Mouse (Mus musculus) heart, embryonic 13.5 days (tissue): ENCODE results near the gene Kcnk7. TPM values are rescaled to one million over a fixed set of nuclear protein-coding genes. Genes with fewer than 3 reads are reported as not detected.

Experiments
- ATAC-seq: fragments of 200-750 bp; cut with Nextera tagmentation; 2 replicates; pipeline ENCODE4 v1.8.0; 2017; ENCODE audit warnings: moderate TSS enrichment; ENCODE audit not compliant: insufficient number of reproducible peaks, low FRiP score, low TSS enrichment; ENCODE audit errors: extremely low read depth
- H3K27ac ChIP-seq: fragments of 300-500 bp; sonication (generic); replicated peaks from 2 replicates; pipeline ENCODE4 v1.5.1; 2015; ENCODE audit warnings: moderate library complexity, mild to moderate bottlenecking, inconsistent platforms
- H3K27me3 ChIP-seq: fragments of 300-500 bp; sonication (generic); replicated peaks from 2 replicates; pipeline ENCODE4 v1.6.1; 2015; ENCODE audit warnings: mild to moderate bottlenecking, inconsistent platforms
- H3K36me3 ChIP-seq: fragments of 300-500 bp; sonication (generic); 2 replicates; pipeline ENCODE4 v1.6.1; 2015; ENCODE audit warnings: mild to moderate bottlenecking, inconsistent platforms
- H3K4me1 ChIP-seq: fragments of 300-500 bp; sonication (generic); 2 replicates; pipeline ENCODE4 v1.6.1; 2015; ENCODE audit warnings: inconsistent platforms
- H3K4me2 ChIP-seq: fragments of 300-500 bp; sonication (generic); 2 replicates; pipeline ENCODE4 v1.6.1; 2015; ENCODE audit warnings: inconsistent platforms, mild to moderate bottlenecking, moderate library complexity
- H3K4me3 ChIP-seq: fragments of 300-500 bp; sonication (generic); 2 replicates; pipeline ENCODE4 v1.5.1; 2015; ENCODE audit warnings: moderate library complexity, mild to moderate bottlenecking, inconsistent platforms
- H3K9ac ChIP-seq: fragments of 300-500 bp; sonication (generic); 2 replicates; pipeline ENCODE4 v1.6.1; 2015; ENCODE audit warnings: inconsistent platforms, mild to moderate bottlenecking, moderate library complexity
- H3K9me3 ChIP-seq: fragments of 300-500 bp; sonication (generic); 2 replicates; pipeline ENCODE4 v1.6.1; 2016; ENCODE audit warnings: inconsistent platforms
- WGBS: fragments of 180-500 bp; shearing (Covaris S2); methylation state at CpG from one replicate; pipeline ENCODE4 v1.1.7; 2015; ENCODE audit warnings: mixed read lengths; 5-methylcytosine and 5-hydroxymethylcytosine counted together
- polyA plus RNA-seq: library from polyadenylated mRNA; unstranded; fragments of >200 nt; fragmentation: Nextera tagmentation; extraction: Ambion mirVana; gene quantifications from 2 replicates; pipeline ENCODE4 v1.2.1, GENCODE M21; 2015

Gene Kcnk7
- 0.29 TPM in 1 of 2 replicates, not detected in the other for polyA plus RNA-seq

DNA sequence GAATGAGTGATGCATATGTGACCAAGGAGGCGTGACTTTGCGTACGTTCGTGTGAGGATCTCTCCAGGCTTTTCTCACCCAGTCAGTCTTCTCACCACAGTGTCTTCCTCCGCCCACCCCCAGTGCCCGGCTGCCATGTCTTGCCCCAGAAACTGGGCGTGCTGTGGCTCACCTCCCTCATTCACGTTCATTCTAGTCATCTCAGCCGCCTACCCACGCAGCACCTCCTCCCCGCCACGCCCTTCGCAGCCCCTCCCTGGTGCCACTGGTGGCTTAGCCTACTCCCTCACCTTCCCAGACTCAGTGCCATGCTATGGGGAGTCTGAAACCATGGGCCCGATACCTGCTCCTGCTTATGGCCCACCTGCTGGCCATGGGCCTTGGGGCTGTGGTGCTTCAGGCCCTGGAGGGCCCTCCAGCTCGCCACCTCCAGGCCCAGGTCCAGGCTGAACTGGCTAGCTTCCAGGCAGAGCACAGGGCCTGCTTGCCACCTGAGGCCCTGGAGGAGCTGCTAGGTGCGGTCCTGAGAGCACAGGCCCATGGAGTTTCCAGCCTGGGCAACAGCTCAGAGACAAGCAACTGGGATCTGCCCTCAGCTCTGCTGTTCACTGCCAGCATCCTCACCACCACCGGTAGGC is at the start of gene Kcnk7:
Gene Kcnk7, plus strand, starts transcription at position 205 of the 638 bp plus-strand sequence.
- no peak for ATAC-seq
- peak within 1 kb of the TSS; percentile 24; the same call in 1 of the 2 replicates for H3K9ac ChIP-seq
- H3K4me3 ChIP-seq: no peak within 1 kb of the TSS
- peaks cover 84% of the 10 kb centered on the region for H3K36me3 ChIP-seq
- H3K27ac ChIP-seq: 0 out of 2 replicates have a peak within 1 kb of the TSS, but pooled peaks have one; percentile 28
- H3K9me3 ChIP-seq: no peaks in the 10 kb centered on the region
- no peak within 1 kb of the TSS for H3K4me2 ChIP-seq
- WGBS: 59% methylated on average over 17 of the region's 17 CpGs
- peaks cover 19% of the 10 kb centered on the region for H3K4me1 ChIP-seq
- no peaks in the 10 kb centered on the region for H3K27me3 ChIP-seq

- H3K27ac ChIP-seq: no peak overlapping the region
- ATAC-seq: no peak
- peaks cover 30% of the 10 kb centered on the region for H3K27me3 ChIP-seq
- H3K9me3 ChIP-seq: no peaks in the 10 kb centered on the region
- peak overlapping the region; percentile 50 for H3K4me3 ChIP-seq
- H3K4me1 ChIP-seq: peaks cover 15% of the 10 kb centered on the region
- H3K36me3 ChIP-seq: peaks cover 94% of the 10 kb centered on the region
- H3K9ac ChIP-seq: peak overlapping the region; percentile 68
- peak overlapping the region; percentile 80 for H3K4me2 ChIP-seq
- WGBS: 24% methylated on average over 43 of the region's 43 CpGs
Measured at GRCm38 (mm10) chr19:5654720-5655298, 49.4 kb upstream of the Kcnk7 start.

DNA sequence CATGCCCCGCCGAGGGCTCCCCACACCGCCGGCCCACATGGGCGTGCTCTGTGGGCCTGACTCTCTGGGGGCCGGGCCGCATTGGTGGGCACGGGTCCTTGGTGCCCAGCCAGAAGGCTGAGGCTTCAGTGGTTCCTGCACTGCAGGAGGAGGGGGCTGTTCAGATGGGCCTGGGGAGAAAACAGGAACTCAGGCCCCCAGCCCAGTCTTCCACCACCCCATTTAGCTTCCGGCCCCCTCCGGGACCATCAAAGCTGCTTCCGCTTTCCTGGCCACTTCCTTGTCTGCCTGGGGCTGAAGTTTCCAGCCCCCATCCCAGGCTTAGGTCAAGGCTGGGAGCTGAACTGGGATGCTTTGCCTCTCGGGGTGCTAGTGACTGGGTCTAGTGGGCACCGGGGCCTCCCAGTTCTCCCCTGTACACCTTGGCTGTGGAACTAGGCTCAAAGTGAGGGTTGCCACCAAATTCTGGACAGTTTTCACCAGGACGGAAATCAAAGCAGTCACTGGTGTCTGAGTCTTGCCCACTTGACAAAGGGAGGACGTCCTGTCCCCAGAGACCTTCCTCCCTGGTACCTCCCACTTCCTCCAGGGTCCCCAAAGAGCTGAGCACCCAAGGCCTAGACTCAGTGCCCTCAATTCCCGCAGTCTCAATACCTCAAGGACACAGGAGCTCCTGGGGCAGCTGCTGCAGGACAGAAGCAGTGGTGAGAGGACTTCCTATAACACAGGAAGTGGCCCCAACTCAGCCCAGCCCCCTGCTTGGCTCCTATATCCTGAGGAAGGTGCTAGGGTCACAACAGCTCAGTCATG is 43.0 kb upstream of the Kcnk7 start:
- H3K27ac ChIP-seq: peak overlapping the region; percentile 85

DNA sequence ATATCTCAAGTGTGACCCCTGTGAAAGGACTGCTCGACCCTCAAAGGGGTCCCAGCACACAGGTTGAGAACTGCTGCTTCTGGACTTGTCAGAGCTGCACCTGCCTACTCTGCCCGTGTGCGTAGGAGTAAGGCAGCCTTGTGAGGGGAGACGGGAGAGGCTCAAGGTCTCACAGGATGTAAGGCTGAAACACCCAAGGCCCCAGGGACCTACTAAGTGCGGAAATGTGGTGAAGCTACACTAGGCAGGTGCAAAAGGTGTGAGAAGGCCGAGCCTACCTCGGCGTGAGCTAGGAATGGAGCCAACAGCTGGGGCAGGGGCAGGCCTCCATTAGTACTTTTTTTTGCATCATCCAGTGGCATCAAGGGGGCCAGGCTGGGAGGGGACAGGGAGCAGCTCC is 41.9 kb upstream of the Kcnk7 start:
- WGBS: 74% methylated on average over 8 of the region's 8 CpGs
- Histone ChIP-seq H3K4me3 (peak overlapping the region; percentile 62), H3K9ac (peak overlapping the region; percentile 78), H3K27ac (peak overlapping the region; percentile 85), H3K4me1 (peaks cover 41% of the 10 kb centered on the region), H3K4me2 (peak overlapping the region; percentile 69), H3K27me3 (no peaks in the 10 kb centered on the region), H3K36me3 (peaks cover 62% of the 10 kb centered on the region), H3K9me3 (no peaks in the 10 kb centered on the region)
- ATAC-seq: no peak

More for the DNA sequence above, 43.0 kb upstream of the Kcnk7 start:
- 67% methylated on average over 16 of the region's 16 CpGs for WGBS
- ATAC-seq: no peak
- Histone ChIP-seq H3K9me3 (no peaks in the 10 kb centered on the region), H3K4me1 (peaks cover 41% of the 10 kb centered on the region), H3K9ac (peak overlapping the region; percentile 78), H3K4me2 (peak overlapping the region; percentile 69), H3K36me3 (peaks cover 62% of the 10 kb centered on the region), H3K27me3 (peaks cover 8% of the 10 kb centered on the region; the same call in 1 of the 2 replicates), H3K4me3 (peak overlapping the region; percentile 62)

DNA sequence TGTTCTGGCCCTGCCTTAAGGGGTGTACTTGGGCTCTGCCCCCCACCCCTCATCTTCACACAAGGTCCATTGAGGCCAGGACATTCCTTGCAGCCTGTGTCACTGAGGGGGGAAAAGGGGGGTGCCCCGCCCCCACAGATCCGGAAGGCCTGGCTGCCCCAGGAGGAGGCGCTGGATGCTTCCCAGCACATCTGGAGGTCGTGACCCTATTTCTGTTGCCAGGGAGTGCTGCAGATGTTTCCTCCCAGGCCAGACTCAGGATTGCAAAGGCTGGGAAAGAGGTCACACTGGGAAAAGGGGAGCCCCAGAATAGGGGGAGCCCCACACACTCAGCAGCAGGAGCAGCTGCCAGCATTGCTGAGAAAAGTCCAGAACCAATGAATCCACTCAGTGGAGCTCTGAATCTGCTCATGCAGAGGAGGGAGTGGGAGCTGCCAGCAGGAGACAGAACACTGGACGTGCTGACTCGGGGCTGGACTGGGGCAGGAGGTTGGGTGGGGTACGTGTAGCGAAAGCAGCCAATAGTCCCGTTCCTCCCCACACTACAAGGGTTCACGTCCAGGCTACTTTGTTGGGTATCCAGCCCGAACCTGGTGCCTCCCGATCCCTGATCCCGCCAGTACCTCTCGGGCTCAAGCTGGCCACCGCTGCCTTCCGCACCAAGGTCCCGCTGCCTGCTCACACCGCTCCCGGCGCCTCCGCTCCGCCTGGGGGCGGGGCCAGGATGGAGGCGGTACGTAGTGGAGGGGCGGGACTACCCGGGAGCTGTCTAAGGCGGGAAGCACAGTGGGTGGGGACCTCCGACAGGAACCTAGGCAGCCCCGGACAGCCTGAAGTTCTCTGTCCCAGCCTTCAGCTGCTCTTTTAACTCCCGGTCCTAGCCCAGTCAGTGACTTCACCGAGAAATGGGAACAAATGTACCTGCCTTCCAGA is 40.9 kb upstream of the Kcnk7 start, which contains the start of gene Sipa1:
Gene Sipa1, minus strand, starts transcription at position 727 of the 933 bp plus-strand sequence.
- 1% methylated on average over 32 of the region's 32 CpGs for WGBS
- H3K9me3 ChIP-seq: no peaks in the 10 kb centered on the region
- peak within 1 kb of the TSS; percentile 78 for H3K9ac ChIP-seq
- peaks cover 41% of the 10 kb centered on the region for H3K4me1 ChIP-seq
- peak within 1 kb of the TSS; percentile 69 for H3K4me2 ChIP-seq
- H3K27ac ChIP-seq: peak within 1 kb of the TSS; percentile 85
- H3K4me3 ChIP-seq: peak within 1 kb of the TSS; percentile 62
- no peaks in the 10 kb centered on the region for H3K27me3 ChIP-seq
- H3K36me3 ChIP-seq: peaks cover 62% of the 10 kb centered on the region
- ATAC-seq: peak; percentile 76

- ATAC-seq: no peak
- no peaks in the 10 kb centered on the region for H3K9me3 ChIP-seq
- no peak overlapping the region for H3K27ac ChIP-seq
- no peak overlapping the region; the same call in 1 of the 2 replicates for H3K4me2 ChIP-seq
- no peaks in the 10 kb centered on the region for H3K27me3 ChIP-seq
- 88% methylated on average over 10 of the region's 10 CpGs for WGBS
- H3K4me1 ChIP-seq: peaks cover 41% of the 10 kb centered on the region
- H3K4me3 ChIP-seq: no peak overlapping the region
- H3K36me3 ChIP-seq: peaks cover 64% of the 10 kb centered on the region
- 0 out of 2 replicates have a peak overlapping the region, but pooled peaks have one; percentile 30 for H3K9ac ChIP-seq
Measured at GRCm38 (mm10) chr19:5664669-5665257, 39.4 kb upstream of the Kcnk7 start.

- H3K9ac ChIP-seq: no peak overlapping the region
- no peaks in the 10 kb centered on the region for H3K9me3 ChIP-seq
- H3K4me1 ChIP-seq: peaks cover 39% of the 10 kb centered on the region
- no peak for ATAC-seq
- no peaks in the 10 kb centered on the region for H3K27me3 ChIP-seq
- 0 out of 2 replicates have a peak overlapping the region, but pooled peaks have one; percentile 0 for H3K27ac ChIP-seq
- no peak overlapping the region; the same call in 1 of the 2 replicates for H3K4me2 ChIP-seq
- WGBS: 59% methylated on average over 15 of the region's 15 CpGs
- peaks cover 66% of the 10 kb centered on the region for H3K36me3 ChIP-seq
- H3K4me3 ChIP-seq: no peak overlapping the region
Measured at GRCm38 (mm10) chr19:5665465-5665864, 38.7 kb upstream of the Kcnk7 start.

DNA sequence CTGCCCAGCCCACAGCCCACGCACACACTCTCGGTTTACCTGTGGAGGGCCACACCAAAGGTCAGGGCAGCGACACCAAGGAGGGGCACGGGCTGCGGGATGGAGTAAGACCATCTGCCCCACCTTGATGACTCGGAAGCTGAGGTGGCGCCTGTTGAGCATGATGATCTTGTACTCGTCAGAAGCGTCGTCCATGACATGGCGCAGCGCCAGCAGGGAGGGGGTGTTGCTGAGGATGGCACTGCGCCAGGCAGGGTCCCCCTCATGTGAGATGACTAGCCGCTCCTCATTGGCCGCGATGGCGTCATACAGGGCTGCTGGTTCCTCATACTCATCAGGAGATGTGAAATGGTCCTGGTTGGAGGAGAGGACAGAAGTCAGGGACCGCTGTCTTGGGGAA is 37.8 kb upstream of the Kcnk7 start:
- whole genome bisulfite sequencing: 85% methylated on average over 18 of the region's 18 CpGs

GRCm38 (mm10) chr19:5668372-5668771 is 35.8 kb upstream of the Kcnk7 start:
- Histone ChIP-seq H3K27ac (no peak overlapping the region), H3K4me2 (no peak overlapping the region), H3K4me1 (peaks cover 12% of the 10 kb centered on the region), H3K27me3 (no peaks in the 10 kb centered on the region), H3K9ac (no peak overlapping the region), H3K9me3 (no peaks in the 10 kb centered on the region), H3K36me3 (peaks cover 91% of the 10 kb centered on the region), H3K4me3 (no peak overlapping the region)
- ATAC-seq: no peak
- 88% methylated on average over 4 of the region's 4 CpGs for WGBS

More for the DNA sequence above, 37.8 kb upstream of the Kcnk7 start:
- Histone ChIP-seq H3K9ac (no peak overlapping the region), H3K4me3 (no peak overlapping the region), H3K4me1 (peaks cover 31% of the 10 kb centered on the region), H3K27me3 (no peaks in the 10 kb centered on the region), H3K4me2 (no peak overlapping the region), H3K9me3 (no peaks in the 10 kb centered on the region), H3K27ac (no peak overlapping the region), H3K36me3 (peaks cover 75% of the 10 kb centered on the region)
- no peak for ATAC-seq

DNA sequence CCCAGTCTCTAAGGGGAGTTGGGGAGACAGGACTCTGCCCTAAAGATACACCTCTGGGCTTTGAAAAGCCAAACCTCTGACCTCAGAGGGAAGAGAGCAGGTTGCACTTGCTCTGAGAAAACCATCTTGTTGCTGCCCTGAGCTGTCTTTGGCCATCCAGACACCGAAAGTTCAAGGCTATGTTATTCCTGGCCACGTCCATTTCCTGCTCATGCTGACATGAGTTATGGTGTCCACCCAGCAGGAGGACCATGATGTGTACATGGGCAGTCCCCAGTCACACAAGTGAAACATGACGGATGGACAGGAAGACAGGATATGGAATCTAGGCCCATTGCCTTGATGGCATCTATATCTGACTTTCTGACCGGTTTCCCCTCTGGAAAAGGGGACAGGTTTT is 23.7 kb upstream of the Kcnk7 start:
- Histone ChIP-seq H3K4me3 (no peak overlapping the region), H3K27me3 (no peaks in the 10 kb centered on the region), H3K9me3 (no peaks in the 10 kb centered on the region), H3K9ac (no peak overlapping the region), H3K27ac (no peak overlapping the region), H3K4me2 (no peak overlapping the region), H3K36me3 (peaks cover 96% of the 10 kb centered on the region), H3K4me1 (no peaks in the 10 kb centered on the region)
- no peak for ATAC-seq
- 75% methylated on average over 4 of the region's 4 CpGs for WGBS
